Comparison of ENCODE assay signal across 8 mouse cellular contexts in the genomic region with DNA sequence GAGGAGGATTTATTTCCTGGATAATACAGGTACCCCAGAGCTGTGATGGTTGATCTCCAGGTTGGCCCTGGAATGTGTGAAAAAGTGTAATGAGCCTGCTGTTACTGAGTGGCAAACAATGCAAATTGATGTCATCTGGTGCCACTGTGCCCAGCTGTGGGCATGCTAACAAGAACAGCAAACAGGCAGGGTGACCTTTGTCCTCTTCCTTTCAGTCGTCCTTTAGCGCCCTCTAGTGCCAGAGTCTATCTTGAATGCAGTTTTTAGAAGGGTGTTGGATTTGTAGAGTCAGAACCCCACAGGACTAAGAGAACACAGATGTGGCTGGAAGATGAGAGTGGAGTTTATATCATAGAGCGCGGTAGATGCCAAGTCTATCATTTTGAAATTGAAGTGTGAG.
DNase-seq lines count a peak whose midpoint lies in the region; ATAC-seq and TF ChIP-seq lines count a peak whose summit lies in the region.
"Had no signal": no experiment of that assay in that cellular context is flagged by ENCODE, and none has a peak within 500 bp of the region (broad histone marks: within the 10 kb centered on the region; RNA-seq: fewer than 3 reads in every experiment).

No protein-coding gene starts in this region.

- H3K4me1 ChIP-seq in neural tube, embryonic 15.5 days = no peaks in the 10 kb centered on the region
- H3K4me1 ChIP-seq in intestine, postnatal 0 days (replicated peaks; ENCODE audit: control insufficient read depth, insufficient read depth, low read length) = no peaks in the 10 kb centered on the region
- H3K4me1 ChIP-seq in limb, embryonic 11.5 days (ENCODE audit: control insufficient read depth, insufficient read depth, low read length) = no peaks in the 10 kb centered on the region
- H3K4me1 ChIP-seq in stomach, embryonic 15.5 days = no peaks in the 10 kb centered on the region
- H3K4me1 ChIP-seq: neural tube, embryonic 13.5 days had no signal

- TF ChIP-seq CTCF in intestine, postnatal 0 days (IDR thresholded peaks at IDR 0.05; ENCODE audit: low read depth) = peak; percentile 82

- DNase-seq in neural tube, embryonic 10.5 days (ENCODE audit: extremely low spot score, low spot score) = peak; percentile 48
- DNase-seq in WW6 (ENCODE audit: low read depth, low spot score) = peak; percentile 38
- DNase-seq in cerebellum, postnatal 14 days = peak; percentile 12 to 49
- peak; percentile 65 for DNase-seq in limb, embryonic 11.5 days (ENCODE audit: low spot score)

- no peak for ATAC-seq in neural tube, embryonic 15.5 days (ENCODE audit: low FRiP score)
- peak; percentile 63 for ATAC-seq in intestine, postnatal 0 days
- ATAC-seq in limb, embryonic 11.5 days (ENCODE audit: insufficient number of reproducible peaks, low FRiP score, low TSS enrichment, low read depth) = no peak
- ATAC-seq in stomach, embryonic 15.5 days (ENCODE audit: insufficient read depth, low FRiP score, low read depth) = peak; percentile 50; the same call in 1 of the 2 replicates

- H3K36me3 ChIP-seq in neural tube, embryonic 15.5 days = no peaks in the 10 kb centered on the region
- no peaks in the 10 kb centered on the region for H3K36me3 ChIP-seq in intestine, postnatal 0 days (ENCODE audit: control insufficient read depth, insufficient read depth)
- H3K36me3 ChIP-seq in limb, embryonic 11.5 days (ENCODE audit: control insufficient read depth, insufficient read depth, low read length) = no peaks in the 10 kb centered on the region
- no peaks in the 10 kb centered on the region for H3K36me3 ChIP-seq in stomach, embryonic 15.5 days
- H3K36me3 ChIP-seq: neural tube, embryonic 13.5 days had no signal

- no peaks in the 10 kb centered on the region for H3K27me3 ChIP-seq in neural tube, embryonic 15.5 days (replicated peaks)
- H3K27me3 ChIP-seq in intestine, postnatal 0 days (replicated peaks; ENCODE audit: control insufficient read depth, insufficient read depth, low read length) = no peaks in the 10 kb centered on the region
- H3K27me3 ChIP-seq in limb, embryonic 11.5 days (ENCODE audit: control insufficient read depth, insufficient read depth, low read length) = no peaks in the 10 kb centered on the region
- H3K27me3 ChIP-seq in stomach, embryonic 15.5 days (replicated peaks) = no peaks in the 10 kb centered on the region
- H3K27me3 ChIP-seq: neural tube, embryonic 13.5 days had no signal

- no peaks in the 10 kb centered on the region for H3K9me3 ChIP-seq in neural tube, embryonic 15.5 days (replicated peaks)
- no peaks in the 10 kb centered on the region for H3K9me3 ChIP-seq in intestine, postnatal 0 days (ENCODE audit: control insufficient read depth)
- H3K9me3 ChIP-seq in limb, embryonic 11.5 days (ENCODE audit: control insufficient read depth, low read length) = no peaks in the 10 kb centered on the region
- no peaks in the 10 kb centered on the region for H3K9me3 ChIP-seq in stomach, embryonic 15.5 days
- H3K9me3 ChIP-seq: neural tube, embryonic 13.5 days had no signal

- no peak overlapping the region for H3K4me3 ChIP-seq in neural tube, embryonic 15.5 days (replicated peaks)
- H3K4me3 ChIP-seq in intestine, postnatal 0 days (ENCODE audit: low read depth, low read length) = no peak overlapping the region
- H3K4me3 ChIP-seq in limb, embryonic 11.5 days (ENCODE audit: low read depth, low read length) = no peak overlapping the region
- no peak overlapping the region for H3K4me3 ChIP-seq in stomach, embryonic 15.5 days (replicated peaks)
- H3K4me3 ChIP-seq: neural tube, embryonic 13.5 days had no signal

- H3K4me2 ChIP-seq in neural tube, embryonic 15.5 days = no peak overlapping the region
- no peak overlapping the region for H3K4me2 ChIP-seq in intestine, postnatal 0 days (replicated peaks; ENCODE audit: low read depth)
- H3K4me2 ChIP-seq in limb, embryonic 11.5 days (ENCODE audit: low read depth, severe bottlenecking) = no peak overlapping the region
- H3K4me2 ChIP-seq in stomach, embryonic 15.5 days = no peak overlapping the region
- H3K4me2 ChIP-seq: neural tube, embryonic 13.5 days had no signal

- H3K9ac ChIP-seq in neural tube, embryonic 15.5 days (replicated peaks) = no peak overlapping the region
- H3K9ac ChIP-seq in intestine, postnatal 0 days (ENCODE audit: low read depth, low read length) = no peak overlapping the region
- H3K9ac ChIP-seq in limb, embryonic 11.5 days (ENCODE audit: low read length) = no peak overlapping the region
- no peak overlapping the region for H3K9ac ChIP-seq in stomach, embryonic 15.5 days
- H3K9ac ChIP-seq: neural tube, embryonic 13.5 days had no signal

- 30% methylated on average over 4 of the region's 4 CpGs for WGBS in neural tube, embryonic 15.5 days
- WGBS in intestine, postnatal 0 days = 34% methylated on average over 4 of the region's 4 CpGs
- WGBS in limb, embryonic 11.5 days = 40% methylated on average over 4 of the region's 4 CpGs
- 33% methylated on average over 4 of the region's 4 CpGs for WGBS in stomach, embryonic 15.5 days

- no peak overlapping the region for H3K27ac ChIP-seq in neural tube, embryonic 15.5 days (replicated peaks)
- H3K27ac ChIP-seq in intestine, postnatal 0 days (ENCODE audit: low read depth, low read length) = no peak overlapping the region
- H3K27ac ChIP-seq in limb, embryonic 11.5 days (replicated peaks; ENCODE audit: low read depth, low read length) = no peak overlapping the region
- no peak overlapping the region for H3K27ac ChIP-seq in stomach, embryonic 15.5 days
- H3K27ac ChIP-seq: neural tube, embryonic 13.5 days had no signal

Comparison
In these comparisons a context has a peak if more than half of its experiments do, and no peak if none do; other contexts are left out.
1. ATAC-seq: peak in intestine, postnatal 0 days (single experiment) and stomach, embryonic 15.5 days (single experiment); none in neural tube, embryonic 15.5 days (single experiment) and limb, embryonic 11.5 days (single experiment).
2. Peak in every context shown above with its lines, with median percentiles within 50 percentile points of each other: DNase-seq.